Mouse (Mus musculus) limb, embryonic 11.5 days (tissue): Measurements from ENCODE around the gene Stoml1. TPM values are rescaled to one million over a fixed set of nuclear protein-coding genes. Genes with fewer than 3 reads are reported as not detected.

Source experiments
- ATAC-seq: fragments of 200-750 bp; cut with Nextera tagmentation; 2 replicates; pipeline ENCODE4 v1.8.0; 2017; ENCODE audit warnings: low read depth; ENCODE audit not compliant: insufficient number of reproducible peaks, low FRiP score, low TSS enrichment
- DNase-seq: peaks from one replicate; pipeline ENCODE4 v3.0.0-alpha.2; 2015; ENCODE audit warnings: low spot score
- H3K27ac ChIP-seq: fragments of 300-500 bp; sonication (generic); replicated peaks from 2 replicates; pipeline ENCODE4 v1.5.1; 2014; ENCODE audit warnings: low read depth, mild to moderate bottlenecking, low read length
- H3K27me3 ChIP-seq: fragments of 300-500 bp; sonication (generic); 2 replicates; pipeline ENCODE4 v1.6.1; 2014; ENCODE audit warnings: mild to moderate bottlenecking, low read length, mixed read lengths; ENCODE audit not compliant: control insufficient read depth, insufficient read depth
- H3K36me3 ChIP-seq: fragments of 300-500 bp; sonication (generic); 2 replicates; pipeline ENCODE4 v1.6.1; 2014; ENCODE audit warnings: mild to moderate bottlenecking, low read length, moderate library complexity, mixed read lengths; ENCODE audit not compliant: control insufficient read depth, insufficient read depth
- H3K4me1 ChIP-seq: fragments of 300-500 bp; sonication (generic); 2 replicates; pipeline ENCODE4 v1.6.1; 2014; ENCODE audit warnings: low read length, mixed read lengths; ENCODE audit not compliant: control insufficient read depth, insufficient read depth
- H3K4me2 ChIP-seq: fragments of 300-500 bp; sonication (generic); 2 replicates; pipeline ENCODE4 v1.6.1; 2014; ENCODE audit warnings: low read depth, mild to moderate bottlenecking, moderate library complexity; ENCODE audit not compliant: severe bottlenecking
- H3K4me3 ChIP-seq: fragments of 300-500 bp; sonication (generic); 2 replicates; pipeline ENCODE4 v1.5.1; 2014; ENCODE audit warnings: low read depth, low read length
- H3K9ac ChIP-seq: fragments of 300-500 bp; sonication (generic); 2 replicates; pipeline ENCODE4 v1.6.1; 2014; ENCODE audit warnings: mild to moderate bottlenecking, low read length
- H3K9me3 ChIP-seq: fragments of 300-500 bp; sonication (generic); 2 replicates; pipeline ENCODE4 v1.6.1; 2016; ENCODE audit warnings: low read length; ENCODE audit not compliant: control insufficient read depth
- WGBS: fragments of 180-500 bp; shearing (Covaris S2); extraction: QIAGEN DNeasy Blood & Tissue Kit; methylation state at CpG from one replicate; pipeline ENCODE4 v1.1.7; 2014; 5-methylcytosine and 5-hydroxymethylcytosine counted together
- polyA plus RNA-seq: library from polyadenylated mRNA; unstranded; fragments of >200 nt; fragmentation: Nextera tagmentation; extraction: Ambion mirVana; gene quantifications from 2 replicates; pipeline ENCODE4 v1.2.1, GENCODE M21; 2014

Stoml1 gene
- polyA plus RNA-seq, 1 experiment from 2014 or later, result 19.2 TPM

GRCm38 (mm10) chr9:58255704-58256685 is 3.0 kb downstream of the Stoml1 start:
- ATAC-seq (no peak), DNase-seq (no peak)
- Histone ChIP-seq H3K36me3 (peaks cover 2% of the 10 kb centered on the region; the same call in 1 of the 2 replicates), H3K27me3 (no peaks in the 10 kb centered on the region), H3K4me2 (no peak overlapping the region), H3K9ac (no peak overlapping the region), H3K4me3 (no peak overlapping the region), H3K27ac (no peak overlapping the region), H3K9me3 (no peaks in the 10 kb centered on the region), H3K4me1 (peaks cover 4% of the 10 kb centered on the region; the same call in 1 of the 2 replicates)
- WGBS, result 88% methylated on average over 10 of the region's 10 CpGs

GRCm38 (mm10) chr9:58262507-58262906 is 9.5 kb downstream of the Stoml1 start:
- H3K36me3 ChIP-seq, result no peaks in the 10 kb centered on the region
- no peak overlapping the region for H3K9ac ChIP-seq
- H3K27me3 ChIP-seq, result no peaks in the 10 kb centered on the region
- ATAC-seq (no peak), DNase-seq (no peak)
- no peak overlapping the region for H3K4me2 ChIP-seq
- WGBS, result 92% methylated on average over 5 of the region's 5 CpGs
- H3K9me3 ChIP-seq, result no peaks in the 10 kb centered on the region
- H3K27ac ChIP-seq, result no peak overlapping the region
- 0 out of 2 replicates have a peak, but pooled peaks cover 2% of the 10 kb centered on the region for H3K4me1 ChIP-seq
- no peak overlapping the region for H3K4me3 ChIP-seq

- 82% methylated on average over 3 of the region's 3 CpGs for WGBS
- no peak overlapping the region for H3K4me2 ChIP-seq
- ATAC-seq (no peak), DNase-seq (no peak)
- no peak overlapping the region for H3K27ac ChIP-seq
- no peaks in the 10 kb centered on the region for H3K36me3 ChIP-seq
- H3K4me1 ChIP-seq, result 0 out of 2 replicates have a peak, but pooled peaks cover 2% of the 10 kb centered on the region
- H3K27me3 ChIP-seq, result no peaks in the 10 kb centered on the region
- H3K9me3 ChIP-seq, result no peaks in the 10 kb centered on the region
- no peak overlapping the region for H3K4me3 ChIP-seq
- no peak overlapping the region for H3K9ac ChIP-seq
Measured at GRCm38 (mm10) chr9:58265368-58265767, 12.4 kb downstream of the Stoml1 start.

- Histone ChIP-seq H3K9me3 (no peaks in the 10 kb centered on the region), H3K27ac (0 out of 2 replicates have a peak overlapping the region, but pooled peaks have one; percentile 30), H3K9ac (no peak overlapping the region), H3K4me3 (no peak overlapping the region), H3K36me3 (no peaks in the 10 kb centered on the region), H3K27me3 (no peaks in the 10 kb centered on the region), H3K4me2 (no peak overlapping the region), H3K4me1 (0 out of 2 replicates have a peak, but pooled peaks cover 2% of the 10 kb centered on the region)
- DNase-seq (no peak), ATAC-seq (no peak)
- 41% methylated on average over 4 of the region's 4 CpGs for WGBS
Measured at GRCm38 (mm10) chr9:58266571-58267011, 13.6 kb downstream of the Stoml1 start.

GRCm38 (mm10) chr9:58267046-58267445 is 14.1 kb downstream of the Stoml1 start:
- Histone ChIP-seq H3K36me3 (no peaks in the 10 kb centered on the region), H3K27me3 (no peaks in the 10 kb centered on the region), H3K4me1 (0 out of 2 replicates have a peak, but pooled peaks cover 2% of the 10 kb centered on the region), H3K9me3 (no peaks in the 10 kb centered on the region), H3K4me2 (no peak overlapping the region), H3K9ac (no peak overlapping the region), H3K27ac (0 out of 2 replicates have a peak overlapping the region, but pooled peaks have one; percentile 30), H3K4me3 (no peak overlapping the region)
- DNase-seq, result no peak
- no peak for ATAC-seq
- WGBS, result 91% methylated on average over 3 of the region's 3 CpGs

- Histone ChIP-seq H3K27ac (no peak overlapping the region), H3K9me3 (no peaks in the 10 kb centered on the region), H3K4me3 (no peak overlapping the region), H3K27me3 (no peaks in the 10 kb centered on the region), H3K36me3 (no peaks in the 10 kb centered on the region), H3K9ac (no peak overlapping the region), H3K4me2 (no peak overlapping the region), H3K4me1 (0 out of 2 replicates have a peak, but pooled peaks cover 2% of the 10 kb centered on the region)
- ATAC-seq (no peak), DNase-seq (peak; percentile 79)
- WGBS, result 55% methylated on average over 12 of the region's 12 CpGs
Measured at GRCm38 (mm10) chr9:58268384-58269313, 15.7 kb downstream of the Stoml1 start.

GRCm38 (mm10) chr9:58270081-58270480 is 17.1 kb downstream of the Stoml1 start:
- no peak overlapping the region for H3K4me3 ChIP-seq
- DNase-seq, result no peak
- no peak for ATAC-seq
- H3K27me3 ChIP-seq, result no peaks in the 10 kb centered on the region
- H3K4me1 ChIP-seq, result peaks cover 7% of the 10 kb centered on the region; the same call in 1 of the 2 replicates
- no peak overlapping the region for H3K4me2 ChIP-seq
- H3K9ac ChIP-seq, result no peak overlapping the region
- no peaks in the 10 kb centered on the region for H3K9me3 ChIP-seq
- no peak overlapping the region for H3K27ac ChIP-seq
- no peaks in the 10 kb centered on the region for H3K36me3 ChIP-seq
- 59% methylated on average over 3 of the region's 3 CpGs for WGBS

- WGBS, result 91% methylated on average over 3 of the region's 3 CpGs
- Histone ChIP-seq H3K27ac (no peak overlapping the region), H3K4me3 (no peak overlapping the region), H3K9me3 (no peaks in the 10 kb centered on the region), H3K4me1 (peaks cover 12% of the 10 kb centered on the region; the same call in 1 of the 2 replicates), H3K36me3 (no peaks in the 10 kb centered on the region), H3K27me3 (no peaks in the 10 kb centered on the region), H3K4me2 (no peak overlapping the region), H3K9ac (no peak overlapping the region)
- no peak for ATAC-seq
- no peak for DNase-seq
Measured at GRCm38 (mm10) chr9:58271109-58271508, 18.1 kb downstream of the Stoml1 start.
